Mouse (Mus musculus) left cerebral cortex, adult 9 months (tissue): Measurements from ENCODE around the gene Bak1.

Source experiments
- DNase-seq, 2 experiments: peaks; one replicate each; pipeline ENCODE4 v3.0.0; 2022; ENCODE audit warnings: low spot score in 2 of 2

Gene Bak1

DNA sequence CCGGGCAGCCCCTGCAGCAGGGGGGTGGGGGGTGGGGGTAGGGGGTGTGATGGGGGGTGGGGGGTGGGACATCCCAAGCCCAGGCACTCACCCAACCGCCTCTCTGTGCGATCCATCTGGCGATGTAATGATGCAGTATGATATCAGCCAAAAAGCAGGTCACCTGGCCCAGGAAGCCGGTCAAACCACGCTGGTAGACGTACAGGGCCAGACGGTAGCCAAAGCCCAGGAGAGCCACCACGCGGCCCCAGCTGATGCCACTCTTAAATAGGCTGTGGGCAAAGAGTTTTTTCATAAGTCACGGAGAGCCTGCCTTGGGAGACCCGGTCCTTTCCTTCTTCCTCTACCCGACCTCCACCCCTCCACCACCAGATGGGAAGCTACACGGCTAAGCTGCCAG lies 7.7 kb downstream of the Bak1 start:
- no peak for DNase-seq

DNA sequence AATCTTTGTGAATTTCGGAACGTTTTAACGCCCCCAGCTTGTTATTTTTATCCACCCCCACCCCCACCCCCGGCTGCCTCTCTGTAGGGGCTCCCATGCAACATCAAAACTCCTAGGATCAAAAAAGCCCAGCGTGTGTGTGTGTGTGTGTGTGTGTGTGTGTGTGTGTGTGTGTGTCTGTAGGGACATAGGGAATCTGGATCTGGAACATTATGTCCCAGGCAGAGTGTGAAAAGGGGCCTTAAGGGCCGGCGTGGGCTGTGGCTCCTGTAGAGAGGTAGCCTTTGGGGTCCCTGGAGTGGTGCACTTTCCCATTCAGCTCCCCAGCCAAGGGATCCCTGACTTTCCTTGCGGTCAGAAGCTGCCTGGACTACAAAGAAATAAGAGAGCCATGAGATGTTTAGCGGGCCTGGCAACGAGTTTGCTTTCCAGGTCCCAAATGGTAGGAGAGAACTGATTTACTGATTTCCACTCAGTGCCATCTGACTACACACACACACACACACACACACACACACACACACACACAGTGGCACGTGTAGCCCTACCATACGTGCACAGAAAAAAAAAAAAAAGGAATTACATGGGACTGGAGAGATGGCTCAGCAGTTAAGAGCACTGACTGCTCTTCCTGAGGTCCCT lies 10.1 kb downstream of the Bak1 start:
- DNase-seq: peak in 1 of 2 experiments; percentile 43

DNA sequence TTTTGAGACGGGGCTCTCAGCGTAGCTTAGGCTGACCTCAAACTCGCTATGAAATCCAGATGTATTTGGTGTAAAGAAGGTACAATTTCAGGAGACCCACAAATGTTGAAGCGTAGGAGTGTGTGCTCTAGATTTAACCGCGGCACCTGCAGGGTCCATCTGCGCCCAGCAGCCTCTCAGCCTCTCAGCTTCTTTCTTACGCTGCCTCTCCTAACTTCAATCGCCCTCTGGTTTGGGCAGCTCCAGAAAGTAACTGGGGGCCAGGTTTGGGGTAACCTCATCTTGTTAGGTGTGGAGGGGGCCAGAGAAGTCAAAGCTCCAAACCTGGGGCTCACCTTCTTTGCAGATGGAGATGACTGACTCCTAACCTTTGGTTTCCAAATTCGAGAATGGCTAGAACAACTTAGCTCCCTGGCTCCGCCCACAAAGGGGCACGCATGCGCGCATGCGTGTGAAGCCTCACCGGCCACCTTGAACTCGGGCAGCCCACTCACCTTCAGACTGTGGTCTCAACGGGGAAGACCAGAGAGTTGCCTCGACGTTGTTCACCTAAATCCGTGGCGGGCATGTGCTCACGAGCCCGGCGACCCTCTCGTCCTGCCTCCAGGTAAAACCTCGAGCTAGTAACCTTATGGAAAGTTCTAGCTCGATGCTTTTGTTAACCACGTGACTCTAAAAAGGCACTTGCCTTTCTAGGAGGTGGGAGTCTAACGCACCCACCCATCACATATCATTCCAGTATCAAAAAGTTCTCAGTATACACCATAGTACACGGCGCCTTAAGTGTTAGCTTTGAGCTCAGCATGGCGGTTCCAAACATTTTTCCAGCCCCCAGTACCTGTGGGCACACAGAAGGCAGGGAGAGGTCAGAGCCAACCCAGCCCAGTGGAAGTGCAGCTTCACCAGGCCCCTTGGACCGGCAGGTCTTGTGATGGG lies 11.0 kb downstream of the Bak1 start:
- peak; percentile 69 to 88 for DNase-seq

DNA sequence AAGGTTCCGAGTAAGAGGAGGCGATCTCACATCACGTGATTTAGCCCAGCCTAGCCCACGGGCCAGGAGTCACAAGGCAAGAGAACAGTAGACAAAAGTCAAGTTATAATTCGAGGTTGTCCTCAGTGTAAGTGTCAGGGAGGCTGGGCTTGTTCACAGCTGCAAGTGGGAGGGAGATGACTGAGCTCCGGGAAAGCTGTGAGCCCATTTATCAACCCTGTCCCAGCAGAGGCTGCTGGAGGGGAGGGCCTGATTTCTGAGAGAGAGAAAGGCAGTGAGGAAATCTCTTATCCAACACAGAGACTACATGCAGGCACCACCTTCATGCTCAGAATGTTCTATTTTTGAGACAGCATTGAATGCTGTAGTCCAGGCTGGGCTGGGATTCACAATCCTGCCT lies 15.9 kb downstream of the Bak1 start:
- peak; percentile 62 to 82 for DNase-seq

DNA sequence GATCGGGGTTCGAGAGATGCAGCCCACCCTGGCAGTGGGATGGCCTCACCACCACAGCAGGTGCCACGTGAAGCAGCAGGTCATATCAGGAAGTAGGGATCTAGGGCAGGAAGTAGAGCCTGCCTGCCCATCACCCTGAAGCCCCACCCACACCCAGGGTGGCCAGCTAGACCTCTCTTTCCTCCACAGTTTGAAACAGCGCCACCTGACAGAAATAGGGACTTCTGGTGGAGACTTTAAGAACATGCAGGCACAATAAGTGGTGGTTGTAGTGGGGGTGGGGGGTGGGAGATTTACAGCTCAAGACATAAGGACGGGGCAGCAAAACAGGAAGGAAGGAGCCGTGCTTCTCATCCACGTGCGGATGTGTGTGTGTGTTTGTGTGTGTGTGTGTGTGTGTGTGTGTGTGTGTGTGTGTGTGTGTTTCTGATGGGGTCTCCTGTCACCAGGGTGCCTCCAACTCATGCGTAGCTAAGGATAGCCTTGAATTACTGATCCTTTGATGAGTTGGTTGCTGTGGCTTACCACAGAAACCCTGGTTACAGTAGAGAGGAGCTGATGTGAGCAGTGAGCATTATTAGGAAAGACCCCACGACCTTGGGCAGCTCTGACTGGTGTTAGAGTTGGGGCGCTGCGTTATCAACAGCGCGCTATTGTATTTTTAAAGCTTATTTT lies 16.7 kb downstream of the Bak1 start:
- DNase-seq: no peak

DNA sequence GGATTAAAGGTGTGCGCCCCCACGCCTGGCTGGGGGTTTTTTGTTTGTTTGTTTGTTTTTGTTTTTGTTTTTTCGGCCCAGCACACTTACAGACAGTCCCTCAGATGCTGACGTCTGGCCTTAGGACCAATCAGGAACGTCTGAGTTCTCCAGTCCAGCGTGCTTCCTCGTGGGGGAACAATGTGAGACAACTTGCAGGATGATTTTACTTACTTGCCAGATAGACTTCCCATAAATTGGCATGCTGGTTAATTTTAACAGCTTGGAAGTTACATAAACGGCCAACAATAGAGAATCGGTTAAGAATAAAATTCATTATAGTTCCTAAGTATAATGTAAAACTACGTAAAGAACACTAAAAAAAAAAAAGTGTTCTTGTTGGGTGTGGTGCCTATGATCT lies 17.6 kb downstream of the Bak1 start:
- peak in 1 of 2 experiments; percentile 64 for DNase-seq

DNA sequence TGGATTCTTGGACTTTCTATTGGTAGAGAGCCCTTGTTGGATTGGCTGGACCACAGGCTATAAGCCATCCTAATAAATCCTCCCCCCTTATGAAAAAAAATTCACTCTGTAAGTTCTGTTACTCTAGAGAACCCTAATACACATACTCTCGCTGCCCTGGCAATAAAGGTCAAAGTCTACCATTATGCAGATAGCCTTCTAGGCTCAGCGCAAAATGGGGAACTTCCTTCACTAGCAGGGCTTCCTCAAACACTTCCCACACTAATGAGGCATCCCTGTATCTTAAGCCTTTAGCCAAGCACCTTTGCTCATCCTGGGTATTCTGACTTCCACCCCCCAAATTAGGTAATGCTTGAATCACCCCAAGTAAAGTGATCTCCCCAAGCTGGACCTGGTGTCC lies 20.5 kb downstream of the Bak1 start:
- no peak for DNase-seq

DNA sequence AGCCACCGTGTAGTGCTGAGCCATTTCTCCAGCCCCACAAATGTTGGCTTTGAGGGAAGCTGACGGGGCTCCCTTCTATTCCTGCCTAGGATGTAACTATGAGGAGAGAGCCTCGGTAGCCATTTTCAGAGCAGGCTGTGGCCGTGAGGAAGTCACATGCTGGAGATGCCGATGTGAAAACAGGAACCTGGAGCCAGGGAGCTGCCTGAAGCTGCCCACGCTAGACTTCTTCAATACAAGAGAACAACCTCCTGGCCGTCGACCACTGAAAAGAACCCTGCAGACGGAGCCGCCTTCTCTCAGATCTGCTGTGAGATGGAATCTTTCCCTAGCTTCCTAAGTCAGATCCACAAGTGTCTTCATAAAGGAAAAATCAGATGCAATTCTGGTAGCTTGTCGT lies 23.2 kb downstream of the Bak1 start:
- no peak for DNase-seq

DNA sequence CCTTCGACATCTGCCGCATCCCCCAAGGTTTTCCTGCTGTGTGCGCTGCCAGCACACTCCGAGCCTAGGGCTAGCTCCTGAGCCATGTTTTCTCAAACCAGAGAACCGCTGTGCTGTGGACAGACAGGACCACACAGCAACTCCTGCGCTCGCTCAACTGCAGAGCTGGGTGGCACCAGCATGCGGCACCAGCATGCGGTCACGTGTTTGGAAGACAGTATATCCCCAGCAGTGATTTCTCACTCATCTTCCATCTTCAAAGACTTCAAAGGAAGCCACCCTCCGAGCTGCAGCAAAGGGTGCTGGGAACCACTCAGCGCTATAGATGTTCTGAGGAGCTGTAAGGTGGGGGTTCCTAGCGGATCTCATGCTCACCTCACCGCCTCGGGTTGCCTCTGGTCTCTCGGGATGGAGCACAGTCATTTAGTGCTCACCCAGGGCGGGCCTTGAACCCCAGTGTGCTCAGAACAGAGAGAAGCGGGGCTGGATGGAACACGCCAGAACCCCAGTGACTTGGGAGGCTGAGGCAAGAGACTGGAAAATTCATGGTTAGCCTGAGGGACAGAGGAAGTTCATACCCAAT lies 23.8 kb downstream of the Bak1 start:
- DNase-seq: no peak

DNA sequence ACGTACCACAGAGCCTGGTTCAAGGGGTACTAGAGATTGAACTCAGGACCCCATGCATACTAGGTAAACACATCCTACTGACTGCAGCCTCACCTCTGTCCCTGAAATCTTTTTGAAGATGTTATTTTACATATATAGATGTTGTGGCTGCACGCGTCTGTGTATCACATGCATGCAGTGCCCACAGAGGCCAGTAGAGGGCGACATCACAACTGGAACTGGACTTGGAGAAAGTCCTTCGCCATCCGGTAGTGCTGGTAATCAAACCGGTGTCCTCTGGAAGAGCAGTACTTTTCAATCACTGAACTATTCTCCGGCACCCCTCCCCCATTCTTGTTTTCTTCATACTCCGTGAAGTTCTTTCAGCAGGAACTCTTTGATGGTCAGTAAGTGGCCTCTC lies 24.4 kb downstream of the Bak1 start:
- DNase-seq: no peak

DNA sequence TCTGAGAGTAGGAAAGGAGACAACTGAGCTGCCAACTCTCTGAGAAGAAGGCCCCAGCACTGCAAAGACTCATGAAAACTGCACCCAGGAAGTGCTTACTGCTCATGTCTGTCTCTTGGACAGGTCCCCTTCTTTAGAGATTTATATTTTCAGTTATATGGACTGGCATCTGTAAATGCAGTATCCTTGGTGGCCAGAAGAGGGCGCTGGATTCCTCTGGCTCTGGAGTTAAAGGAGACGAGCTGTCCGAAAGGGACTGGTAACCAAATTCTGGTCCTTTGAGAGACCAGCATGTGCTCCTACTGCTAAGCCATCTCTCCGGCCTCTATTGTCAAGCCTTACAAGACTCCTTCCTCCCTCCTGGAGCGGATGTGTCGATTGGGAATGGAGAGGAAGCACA lies 26.9 kb downstream of the Bak1 start:
- DNase-seq: no peak

DNA sequence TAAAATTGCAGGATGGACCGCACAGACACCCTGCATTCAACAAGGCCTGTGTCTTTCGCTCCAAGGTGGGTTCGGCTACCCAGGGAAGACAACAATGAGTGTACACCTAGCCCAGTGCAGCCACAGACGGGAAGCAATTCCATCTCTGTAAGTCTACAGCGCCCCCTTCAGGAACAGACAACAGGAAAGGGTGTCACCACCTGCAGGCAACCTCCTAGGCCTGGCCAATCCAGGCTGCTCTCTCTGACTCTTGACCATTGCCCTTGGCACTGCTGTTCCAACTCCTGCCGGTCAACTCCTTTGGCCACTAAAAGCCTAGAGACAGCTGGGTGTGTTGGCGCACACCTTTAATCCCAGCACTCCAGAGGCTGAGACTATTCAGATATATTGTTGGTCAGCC lies 27.7 kb downstream of the Bak1 start:
- DNase-seq: no peak

DNA sequence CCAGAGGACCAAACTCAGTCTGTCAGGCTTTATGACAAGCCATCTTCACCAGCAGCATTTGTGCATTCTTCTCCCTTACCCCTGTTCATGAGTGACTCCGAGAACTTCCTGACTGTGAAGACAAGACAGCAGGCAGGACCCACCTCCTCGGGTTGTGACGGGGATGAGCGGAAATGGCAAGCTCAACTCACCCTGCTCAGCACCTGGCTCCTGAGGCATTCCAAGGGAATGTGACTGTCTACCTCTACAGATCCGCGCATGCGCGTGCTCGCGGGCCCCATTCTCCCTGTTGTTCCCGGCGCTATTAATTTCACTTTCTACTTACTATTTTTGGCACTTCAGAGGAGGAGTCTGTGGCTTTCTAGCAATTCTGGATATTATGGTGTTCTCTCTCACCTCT lies 28.8 kb downstream of the Bak1 start:
- DNase-seq: peak in 1 of 2 experiments; percentile 61

DNA sequence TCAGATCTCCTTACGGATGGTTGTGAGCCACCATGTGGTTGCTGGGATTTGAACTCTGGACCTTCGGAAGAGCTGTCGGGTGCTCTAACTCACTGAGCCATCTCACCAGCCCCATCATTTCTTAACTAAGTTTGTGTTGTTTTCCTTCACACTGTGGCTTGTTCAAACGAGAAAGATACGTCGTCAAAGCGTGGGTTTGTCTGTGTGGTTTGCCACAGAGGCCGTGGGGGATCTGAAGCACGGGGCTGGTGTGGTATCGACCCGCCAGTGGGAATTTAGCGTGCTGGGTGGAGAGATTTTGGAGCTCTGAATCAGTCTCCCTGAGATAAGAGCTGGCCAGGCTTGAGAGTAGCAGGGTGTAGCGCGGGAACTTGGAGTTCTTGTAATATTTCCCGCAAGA lies 30.5 kb downstream of the Bak1 start:
- DNase-seq: no peak

DNA sequence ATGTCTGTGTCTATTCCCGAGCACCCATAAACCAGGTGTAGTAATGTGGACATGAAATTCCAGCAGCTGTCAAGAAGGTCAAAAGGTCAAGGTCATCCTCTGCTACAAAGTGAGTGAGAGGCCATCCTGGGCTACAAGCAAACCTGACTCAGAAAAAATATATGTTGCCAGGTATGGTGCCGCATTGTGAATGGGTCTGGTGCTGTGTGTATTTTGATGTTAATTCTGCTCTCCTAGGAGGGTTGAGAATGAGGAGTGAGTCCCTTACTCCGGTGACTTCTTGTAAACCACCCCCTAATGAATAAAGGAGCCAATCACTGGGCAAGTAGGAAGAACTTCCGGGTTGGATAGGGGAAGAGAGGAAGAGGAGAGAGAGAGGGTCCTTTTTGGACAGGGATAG lies 31.1 kb downstream of the Bak1 start:
- DNase-seq: no peak

DNA sequence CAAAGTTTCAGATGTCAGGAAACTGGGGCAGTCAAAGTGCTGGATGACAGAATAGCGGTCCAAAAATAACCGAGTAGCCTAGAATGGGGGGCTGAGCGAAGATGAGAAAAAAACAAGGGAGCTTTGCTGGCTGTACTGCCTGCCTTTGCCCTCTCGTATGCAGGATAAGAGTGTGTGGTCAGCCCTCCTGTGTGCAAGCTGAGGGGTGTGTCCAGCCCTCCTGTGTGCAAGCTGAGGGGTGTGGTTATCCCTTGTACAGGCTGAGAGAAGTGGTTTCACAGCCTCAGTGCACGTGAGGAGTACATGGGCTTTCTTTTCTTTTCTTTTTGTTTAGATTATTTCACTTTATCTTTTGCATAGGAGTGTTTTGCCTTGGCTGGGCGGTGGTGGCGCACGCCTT lies 33.2 kb downstream of the Bak1 start:
- DNase-seq: no peak

DNA sequence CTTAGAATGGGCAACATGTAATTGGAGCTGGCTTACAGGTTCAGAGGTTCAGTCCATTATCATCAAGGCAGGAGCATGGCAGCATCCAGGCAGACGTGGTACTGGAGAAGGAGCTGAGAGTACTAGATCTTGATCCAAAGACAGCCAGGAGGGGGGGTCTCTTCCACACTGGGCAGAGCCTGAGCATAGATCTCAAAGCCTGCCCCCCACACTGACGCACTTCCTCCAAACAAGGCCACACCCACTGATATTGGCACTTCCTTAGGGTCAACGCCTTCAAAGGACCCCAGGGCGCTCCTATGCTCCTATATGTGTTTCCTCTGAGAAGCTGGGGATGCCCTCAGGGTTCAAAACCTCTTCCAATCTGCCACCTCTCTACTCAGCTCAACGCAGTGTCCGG lies 33.8 kb downstream of the Bak1 start:
- no peak for DNase-seq

DNA sequence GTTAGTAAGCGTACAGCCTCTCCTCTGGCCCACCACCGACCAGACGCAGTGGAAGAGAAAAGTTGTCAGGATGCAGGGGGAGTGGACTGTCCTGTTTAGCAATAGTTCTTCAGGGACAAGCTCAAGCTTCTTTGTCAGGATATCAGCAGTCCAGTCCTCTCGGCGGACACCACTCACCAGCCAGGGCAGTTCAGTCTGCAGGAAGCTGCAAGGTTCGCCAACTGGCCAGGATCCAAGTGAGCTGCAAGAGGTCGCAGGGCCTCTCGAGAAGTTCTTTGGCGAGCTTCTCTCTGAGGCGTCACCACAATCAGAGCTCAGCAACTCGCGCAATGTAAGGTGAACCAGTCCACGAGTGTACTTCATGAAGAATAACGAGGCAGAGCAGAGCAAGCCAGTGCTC lies 34.4 kb downstream of the Bak1 start:
- DNase-seq: no peak

DNA sequence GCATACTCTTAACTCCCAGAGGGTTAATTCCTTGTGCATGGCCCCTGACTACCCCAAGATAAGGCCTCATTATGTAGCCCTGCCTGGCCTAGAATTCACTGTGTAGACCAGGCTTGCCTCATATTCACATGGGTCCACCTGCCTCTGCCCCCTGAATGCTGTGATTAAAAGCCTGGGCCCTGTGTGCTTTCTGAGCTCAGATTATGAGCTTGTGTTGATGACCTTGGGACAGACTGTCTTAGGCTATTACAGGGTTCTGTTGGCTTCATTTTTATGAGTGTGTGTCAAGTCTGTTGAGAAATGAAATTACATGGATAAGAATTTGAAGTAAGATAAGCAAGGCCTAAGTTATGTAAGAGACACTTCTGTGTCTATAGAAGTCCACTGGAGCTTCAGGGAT lies 38.3 kb downstream of the Bak1 start:
- DNase-seq: no peak

DNA sequence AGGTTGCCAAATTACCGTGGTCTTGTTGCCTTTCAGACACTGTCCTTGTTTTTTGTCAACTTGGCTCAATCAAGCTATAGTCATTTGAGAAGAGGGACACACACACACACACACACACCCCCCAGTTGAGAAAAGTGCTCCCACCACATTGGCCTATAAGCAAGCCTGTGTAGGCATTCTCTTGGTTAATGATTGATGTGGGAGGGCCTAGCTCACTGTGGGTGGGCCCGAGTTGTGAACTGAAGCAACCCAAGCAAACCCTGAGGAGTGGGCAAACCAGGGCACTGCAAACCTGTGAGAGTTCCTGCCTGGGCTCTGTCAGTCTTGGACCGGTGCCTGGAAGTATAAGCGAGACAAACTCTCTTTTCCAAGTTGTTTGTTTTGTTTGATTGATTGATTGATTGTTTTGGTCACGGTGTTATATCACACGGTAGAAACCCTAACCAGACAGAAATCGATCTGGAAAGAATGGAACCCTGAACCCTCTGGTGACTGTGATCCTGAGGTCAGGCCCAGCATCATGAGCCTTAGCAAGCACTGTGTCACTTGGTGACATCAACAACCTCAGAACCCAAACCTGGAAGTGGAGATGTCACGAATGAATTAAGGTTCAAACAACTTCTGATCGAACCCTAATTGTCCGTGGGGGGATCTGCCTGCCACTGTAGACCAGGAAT lies 43.2 kb downstream of the Bak1 start:
- no peak for DNase-seq

DNA sequence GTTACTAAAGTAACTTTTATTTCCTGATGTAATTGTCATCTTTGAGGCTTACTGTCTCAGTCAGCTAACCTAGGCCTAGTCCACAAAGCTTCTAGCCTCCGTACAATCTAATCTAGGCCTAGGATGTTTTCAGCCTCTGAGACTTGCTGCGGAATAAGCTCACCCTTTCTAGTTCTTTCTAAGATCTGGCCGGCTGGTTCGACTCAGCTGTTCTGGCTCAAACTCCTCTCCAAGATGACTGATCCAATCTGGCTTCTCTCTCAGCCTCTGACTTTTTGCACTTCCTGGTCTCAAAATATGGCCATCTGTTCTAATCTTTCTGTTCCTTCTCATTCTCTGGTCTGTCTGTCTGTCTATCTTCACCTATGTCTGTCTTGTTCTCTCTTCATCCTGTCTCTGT lies 45.4 kb downstream of the Bak1 start:
- no peak for DNase-seq

DNA sequence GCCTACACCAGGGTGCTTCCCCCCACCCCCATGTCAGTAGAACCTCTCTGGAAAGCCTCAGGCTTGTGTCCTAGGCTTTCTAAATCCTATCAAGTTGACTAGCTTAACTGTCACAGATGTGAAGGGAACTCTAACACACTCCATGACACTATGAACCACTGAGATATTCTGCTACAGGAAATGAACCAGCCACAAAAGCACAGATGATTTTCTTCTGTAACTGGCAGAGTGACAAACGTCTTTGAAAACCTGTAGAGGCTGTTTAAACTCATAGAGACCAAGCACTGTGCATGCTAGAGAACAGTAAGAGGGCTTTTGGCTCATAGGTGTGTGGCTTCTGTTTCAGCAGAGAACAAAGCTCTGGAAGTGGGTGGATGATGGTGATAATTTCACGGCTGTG lies 47.8 kb downstream of the Bak1 start:
- no peak for DNase-seq
